Mouse (Mus musculus) frontal cortex, postnatal 36 days (tissue): Measurements from ENCODE around the gene Atf3.

ENCODE experiments used
- DNase-seq, 2 experiments: peaks; one replicate each; pipeline ENCODE4 v3.0.0; 2022; ENCODE audit warnings: low spot score in 2 of 2

Gene Atf3

GRCm38 (mm10) chr1:191217939-191218338 is at the start of gene Atf3:
TSS of gene Atf3 (minus strand) at chr1:191218039.
- no peak for DNase-seq

DNA sequence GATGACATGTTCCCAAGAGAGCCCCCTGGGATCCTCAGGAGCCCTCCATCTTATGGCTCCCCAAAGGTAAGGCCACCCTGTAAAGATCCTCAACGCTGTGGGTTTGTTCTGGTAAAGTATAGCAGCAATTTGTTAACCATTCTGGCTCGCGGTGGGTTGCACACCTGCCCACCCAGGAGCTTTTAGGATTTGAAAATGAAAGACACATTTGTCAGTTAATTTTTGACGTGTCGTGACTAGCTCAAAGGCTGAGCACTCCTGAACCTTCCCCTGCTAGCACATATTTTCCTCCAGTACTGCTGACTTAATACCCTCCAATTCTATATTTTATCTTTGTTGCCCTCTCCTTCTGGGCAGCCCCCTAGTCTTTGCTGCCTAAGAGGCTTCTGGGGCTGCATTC is 49.3 kb upstream of the Atf3 start:
- DNase-seq, result no peak

- DNase-seq, result no peak
Observed at GRCm38 (mm10) chr1:191263471-191263870, 45.6 kb upstream of the Atf3 start.

GRCm38 (mm10) chr1:191261861-191262260 is 44.0 kb upstream of the Atf3 start:
- DNase-seq, result no peak

GRCm38 (mm10) chr1:191259661-191260060 is 41.8 kb upstream of the Atf3 start:
- no peak for DNase-seq

GRCm38 (mm10) chr1:191259121-191259520 is 41.3 kb upstream of the Atf3 start:
- no peak for DNase-seq

DNA sequence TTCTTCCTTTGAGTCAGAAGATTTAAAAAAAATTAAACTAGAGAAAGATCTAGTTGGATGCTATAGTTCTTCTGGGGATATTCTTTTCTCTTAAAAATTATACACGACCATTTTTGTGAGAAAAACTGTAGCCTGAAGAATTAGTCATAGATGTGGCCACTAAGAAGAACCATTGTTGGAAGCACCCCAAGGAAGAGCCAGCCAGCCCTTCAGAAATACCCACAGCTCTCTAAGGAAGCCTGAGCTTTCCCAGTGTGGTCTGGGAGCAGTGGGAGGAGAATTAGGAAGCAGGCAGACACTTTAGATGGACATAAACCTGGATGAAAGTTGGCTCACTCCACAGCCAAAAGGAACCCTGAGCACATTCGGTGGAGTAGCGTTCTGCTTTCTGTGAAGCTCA is 40.7 kb upstream of the Atf3 start:
- DNase-seq, result no peak

GRCm38 (mm10) chr1:191257981-191258380 is 40.1 kb upstream of the Atf3 start:
- no peak for DNase-seq

DNA sequence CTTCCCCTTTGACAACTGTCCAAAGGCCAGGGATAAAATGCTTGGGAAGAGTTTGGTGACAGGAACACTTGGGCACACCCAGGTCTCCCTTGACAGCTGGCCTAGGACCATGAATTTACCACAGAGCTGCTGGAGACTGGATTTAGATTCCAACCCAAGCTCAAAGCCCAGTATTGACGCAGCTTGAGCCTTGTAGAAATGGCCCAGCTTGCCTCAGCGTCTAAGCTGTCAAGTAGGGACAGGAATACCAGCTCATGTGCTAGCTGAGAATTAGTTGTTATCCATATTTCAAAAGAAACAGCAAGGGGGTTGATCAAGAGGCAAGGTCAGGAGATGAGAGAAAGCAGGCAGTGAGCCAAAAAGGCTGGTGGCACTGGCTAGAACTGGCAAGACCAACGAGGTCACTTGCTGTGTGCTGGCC is 39.5 kb upstream of the Atf3 start:
- no peak for DNase-seq

- DNase-seq, result no peak
Observed at GRCm38 (mm10) chr1:191256566-191257350, 38.9 kb upstream of the Atf3 start.

DNA sequence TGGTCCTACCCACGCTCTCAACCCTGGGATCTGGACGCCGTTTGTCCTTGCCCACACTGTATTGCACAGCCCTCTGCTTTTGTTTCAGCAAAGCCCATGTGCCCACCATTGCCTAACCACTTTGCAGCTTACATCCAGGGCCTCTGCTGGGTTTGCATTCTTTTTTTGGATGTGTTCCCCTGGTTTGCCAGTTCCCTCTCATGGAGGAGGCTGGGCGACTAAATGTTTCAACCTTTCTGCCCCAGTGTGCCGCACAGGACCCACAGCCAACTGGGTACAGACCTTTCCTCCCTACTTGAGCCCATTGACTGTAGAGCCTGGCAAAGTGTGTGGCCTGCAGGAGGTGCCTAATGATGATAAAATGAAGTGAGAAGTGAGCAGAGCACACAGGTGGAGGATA is 38.3 kb upstream of the Atf3 start:
- no peak for DNase-seq

DNA sequence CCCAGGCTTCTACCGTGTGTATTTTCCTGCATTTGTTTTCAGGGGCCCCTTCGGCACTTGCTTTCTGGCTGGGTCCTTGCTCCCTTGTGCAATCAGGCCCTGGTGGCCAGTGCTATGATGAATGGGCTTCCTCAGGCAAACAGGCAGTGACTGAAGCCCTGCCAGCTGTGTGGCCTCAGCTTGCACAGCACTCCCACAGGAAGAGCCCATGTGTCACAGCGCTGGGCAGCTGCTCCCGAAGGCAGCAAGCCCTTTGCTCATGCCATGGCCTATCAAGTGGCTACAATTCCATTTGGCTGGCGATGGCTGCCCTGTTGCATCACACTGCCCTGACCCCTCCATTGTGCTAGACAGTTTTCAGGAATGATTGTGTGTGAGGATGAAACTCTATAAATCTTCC is 36.6 kb upstream of the Atf3 start:
- DNase-seq, result no peak

DNA sequence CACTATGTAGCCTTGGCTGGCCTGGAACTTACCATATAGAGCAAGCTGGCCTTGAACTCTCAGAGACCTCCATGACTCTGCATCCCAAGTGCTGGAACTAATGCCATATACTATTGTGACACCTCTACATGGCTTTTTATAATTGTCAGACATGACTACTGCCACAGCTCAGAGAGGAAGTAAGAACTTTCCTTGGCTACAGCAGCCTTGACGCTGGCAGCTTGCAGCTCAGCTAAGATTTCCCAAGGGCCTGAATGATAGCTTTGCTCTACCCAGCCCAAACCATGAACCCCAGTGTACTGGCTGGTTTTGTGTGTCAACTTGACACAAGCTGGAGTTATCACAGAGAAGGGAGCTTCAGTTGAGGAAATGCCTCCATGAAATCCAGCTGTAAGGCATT is 35.8 kb upstream of the Atf3 start:
- DNase-seq, result no peak

GRCm38 (mm10) chr1:191249975-191250374 is 32.1 kb upstream of the Atf3 start:
- no peak for DNase-seq

DNA sequence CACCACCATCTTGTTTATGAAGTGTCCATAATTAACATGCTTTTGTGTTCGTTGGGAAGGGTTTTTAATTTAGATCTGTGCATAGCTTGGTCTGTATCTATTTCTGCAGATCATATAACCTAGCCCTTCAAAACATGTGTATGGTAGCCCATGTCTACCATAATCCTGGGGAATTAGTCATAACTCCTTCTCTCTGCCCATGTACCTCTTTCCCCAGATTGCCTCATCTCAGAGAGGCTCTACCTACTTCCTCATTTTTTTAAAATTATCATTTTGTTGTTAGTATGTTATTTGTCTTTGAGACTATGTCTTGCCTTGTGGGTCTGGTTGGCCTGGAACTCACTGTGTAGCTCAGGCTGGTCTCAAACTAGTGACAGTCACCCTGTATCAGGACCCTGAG is 30.6 kb upstream of the Atf3 start:
- DNase-seq, result no peak

DNA sequence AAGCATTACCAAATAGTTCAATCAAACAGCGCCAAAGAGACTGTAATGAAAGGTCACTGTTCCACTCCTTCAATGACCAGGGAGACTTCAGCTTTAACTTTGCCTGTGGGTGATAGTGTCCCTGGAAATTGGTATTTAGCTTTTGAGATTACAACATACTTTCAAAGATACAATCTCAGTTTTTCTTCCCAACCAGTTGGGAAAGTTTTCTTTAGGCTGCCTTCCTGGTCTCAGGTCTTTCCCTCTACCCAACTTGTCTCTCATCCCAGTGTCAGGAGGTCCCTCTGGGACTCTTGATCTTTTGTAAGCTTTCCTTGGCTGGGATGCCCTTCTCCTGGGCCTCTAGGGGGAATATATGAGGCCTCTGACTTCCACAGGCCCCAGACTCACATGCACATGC is 29.7 kb upstream of the Atf3 start:
- no peak for DNase-seq

DNA sequence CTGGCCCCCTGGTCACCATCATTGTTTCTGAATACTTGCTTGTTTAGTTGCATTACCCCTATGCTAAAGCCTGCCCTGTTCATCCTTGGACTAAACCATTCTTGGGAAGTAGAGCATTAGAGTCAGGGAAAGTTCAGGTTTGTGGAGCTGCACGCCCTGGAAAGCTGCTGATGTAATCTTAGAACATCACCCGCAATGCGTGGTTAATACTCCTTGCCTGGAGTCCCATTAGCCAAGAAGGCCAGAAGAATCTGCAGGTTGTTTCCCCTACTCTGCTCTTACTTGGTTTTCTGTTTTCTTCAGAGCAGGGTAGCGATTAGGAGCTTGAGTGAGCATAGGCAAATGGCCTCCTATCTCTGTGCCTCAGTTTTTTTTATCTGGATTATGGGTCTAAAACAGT is 26.0 kb upstream of the Atf3 start:
- no peak for DNase-seq

DNA sequence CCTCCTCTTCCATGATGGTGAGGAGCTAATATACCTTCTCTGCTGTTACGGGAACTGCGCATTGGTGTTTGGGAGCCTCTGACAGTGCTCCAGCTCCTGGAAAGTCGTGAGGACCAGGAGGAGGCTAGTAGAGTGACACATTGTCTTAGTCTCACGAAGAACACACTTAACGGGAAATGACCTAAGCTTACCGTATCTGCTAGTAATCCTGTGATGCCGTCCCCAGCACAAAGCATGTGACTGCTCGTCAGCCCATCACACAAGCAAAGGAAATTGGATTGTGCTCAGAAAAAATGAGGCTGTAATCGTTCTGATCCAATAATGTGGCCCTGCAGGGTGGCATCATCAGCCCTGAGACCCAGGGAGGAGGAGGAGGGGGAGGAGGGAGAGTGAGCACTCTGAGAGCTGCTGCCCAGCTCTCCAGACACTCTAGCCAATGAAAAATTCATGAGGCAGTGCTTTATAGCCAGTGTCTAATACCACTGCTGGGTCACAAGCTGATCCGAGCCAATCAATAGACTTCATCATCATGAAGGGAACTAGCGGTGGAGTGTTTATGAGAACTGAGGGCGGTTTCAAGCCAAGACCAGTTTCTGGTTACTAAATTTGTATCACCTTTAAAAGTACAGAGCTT is 24.3 kb upstream of the Atf3 start:
- no peak for DNase-seq

DNA sequence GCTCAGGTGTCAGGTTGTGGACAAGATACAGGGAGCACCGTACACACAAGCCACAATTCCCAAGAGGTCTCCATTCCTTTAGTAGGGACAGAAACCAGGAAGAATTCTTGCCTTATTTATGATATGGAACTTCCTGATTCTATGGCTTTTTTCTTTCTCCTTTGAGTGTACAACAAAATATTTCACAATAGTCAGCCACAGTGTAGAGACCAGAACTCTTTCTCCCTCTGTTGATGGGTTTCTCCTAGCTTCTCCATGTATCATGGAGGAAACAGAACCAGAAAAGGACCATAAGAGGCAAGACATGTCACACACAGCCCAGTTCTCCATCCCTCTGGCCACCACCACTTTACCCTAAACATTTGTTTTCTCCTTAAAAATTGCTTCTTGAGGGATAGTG is 23.7 kb upstream of the Atf3 start:
- no peak for DNase-seq

DNA sequence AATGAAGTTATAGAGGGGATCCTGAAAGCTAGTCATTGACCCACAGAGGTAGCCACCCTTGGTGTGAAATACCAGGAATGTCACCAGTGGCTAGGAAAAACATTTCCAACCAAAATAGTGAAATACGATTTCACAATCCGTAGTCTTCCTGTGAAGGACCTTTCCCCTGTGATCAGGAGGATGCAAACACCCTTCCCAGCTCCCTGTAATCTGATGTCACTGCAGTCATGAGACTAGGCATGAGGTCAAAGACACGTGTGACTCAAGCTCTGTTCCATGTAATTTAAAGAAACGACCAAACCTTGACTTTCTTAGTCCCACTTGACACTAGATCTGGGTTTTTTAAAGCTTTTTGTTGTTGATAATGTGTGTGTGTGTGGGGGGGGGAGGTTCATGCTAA is 21.8 kb upstream of the Atf3 start:
- no peak for DNase-seq

DNA sequence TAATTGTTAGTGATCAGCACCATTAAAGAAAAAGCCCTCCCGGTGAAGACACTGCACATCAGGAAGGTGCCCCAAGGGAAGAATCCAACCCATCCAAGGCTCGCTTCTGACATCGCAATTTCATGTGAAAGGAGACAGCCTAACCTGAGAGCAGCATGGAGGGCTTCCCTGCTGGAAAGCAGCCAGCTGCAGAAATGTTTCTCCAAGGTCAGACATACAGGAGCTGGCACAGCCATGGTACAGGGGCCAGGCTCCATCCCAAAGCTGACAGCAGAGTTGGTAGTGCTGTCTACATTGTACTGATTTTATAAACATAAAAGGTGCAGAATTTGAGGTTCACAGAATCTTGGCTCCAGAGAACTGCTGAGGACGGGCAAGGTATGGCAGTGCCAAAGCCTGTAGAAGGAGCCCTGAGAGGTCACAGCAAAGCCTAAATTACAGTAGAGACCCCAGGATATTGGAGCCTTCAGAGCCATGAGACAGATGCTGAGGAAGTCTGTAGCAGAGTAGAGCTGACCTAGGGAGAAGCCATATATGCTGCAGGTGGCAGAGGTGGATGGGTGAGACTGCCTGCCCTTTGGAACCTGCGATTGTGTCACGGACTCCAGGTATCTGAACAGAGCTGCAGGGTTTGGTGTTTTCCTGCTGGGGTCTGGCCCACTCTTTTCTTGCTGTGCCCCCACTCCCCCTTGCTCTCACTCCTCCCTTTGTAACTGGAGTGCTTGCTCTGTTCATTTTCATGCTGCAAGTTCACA is 18.1 kb upstream of the Atf3 start:
- DNase-seq, result no peak

- no peak for DNase-seq
Observed at GRCm38 (mm10) chr1:191234837-191235236, 17.0 kb upstream of the Atf3 start.
